Mouse (Mus musculus): ENCODE results near the gene Wdr20rt. TPM values are rescaled to one million over a fixed set of nuclear protein-coding genes. Genes with fewer than 3 reads are reported as not detected.

The Wdr20rt gene
- polyA plus RNA-seq, 1 experiment from 2014 or later: not detected

Other genes starting within 250 kb of the Wdr20rt start
- 61.6 and 64.9 TPM in 2 replicates for gene Prpf39, start 189.2 kb upstream of the Wdr20rt start, polyA plus RNA-seq (2014; fragmentation: Nextera tagmentation; extraction: Ambion mirVana)
- 706 TPM in 2 replicates for gene Fkbp3, start 151.5 kb upstream of the Wdr20rt start, polyA plus RNA-seq (2014; fragmentation: Nextera tagmentation; extraction: Ambion mirVana)
- 10.5 and 13.1 TPM in 2 replicates for gene Fancm, start 149.9 kb upstream of the Wdr20rt start, polyA plus RNA-seq (2014; fragmentation: Nextera tagmentation; extraction: Ambion mirVana)
- gene Mis18bp1, start 52.9 kb upstream of the Wdr20rt start, polyA plus RNA-seq (2014; fragmentation: Nextera tagmentation; extraction: Ambion mirVana): 67.9 and 74.9 TPM in 2 replicates

All from hindbrain, embryonic 11.5 days (tissue).